Mouse (Mus musculus): Measurements from ENCODE around the gene Fnd3c2. TPM values are rescaled to one million over a fixed set of nuclear protein-coding genes. Genes with fewer than 3 reads are reported as not detected.

The Fnd3c2 gene
- polyA plus RNA-seq (2012), result not detected in 2 replicates

GRCm38 (mm10) chrX:106255276-106255675 lies at the start of gene Fnd3c2:
Gene Fnd3c2 (minus strand): TSS chrX:106255376.

GRCm38 (mm10) chrX:106221058-106221457 lies 34.1 kb downstream of the Fnd3c2 start, which contains the start of gene Taf9b:
Gene Taf9b (minus strand): TSS chrX:106221158.

DNA sequence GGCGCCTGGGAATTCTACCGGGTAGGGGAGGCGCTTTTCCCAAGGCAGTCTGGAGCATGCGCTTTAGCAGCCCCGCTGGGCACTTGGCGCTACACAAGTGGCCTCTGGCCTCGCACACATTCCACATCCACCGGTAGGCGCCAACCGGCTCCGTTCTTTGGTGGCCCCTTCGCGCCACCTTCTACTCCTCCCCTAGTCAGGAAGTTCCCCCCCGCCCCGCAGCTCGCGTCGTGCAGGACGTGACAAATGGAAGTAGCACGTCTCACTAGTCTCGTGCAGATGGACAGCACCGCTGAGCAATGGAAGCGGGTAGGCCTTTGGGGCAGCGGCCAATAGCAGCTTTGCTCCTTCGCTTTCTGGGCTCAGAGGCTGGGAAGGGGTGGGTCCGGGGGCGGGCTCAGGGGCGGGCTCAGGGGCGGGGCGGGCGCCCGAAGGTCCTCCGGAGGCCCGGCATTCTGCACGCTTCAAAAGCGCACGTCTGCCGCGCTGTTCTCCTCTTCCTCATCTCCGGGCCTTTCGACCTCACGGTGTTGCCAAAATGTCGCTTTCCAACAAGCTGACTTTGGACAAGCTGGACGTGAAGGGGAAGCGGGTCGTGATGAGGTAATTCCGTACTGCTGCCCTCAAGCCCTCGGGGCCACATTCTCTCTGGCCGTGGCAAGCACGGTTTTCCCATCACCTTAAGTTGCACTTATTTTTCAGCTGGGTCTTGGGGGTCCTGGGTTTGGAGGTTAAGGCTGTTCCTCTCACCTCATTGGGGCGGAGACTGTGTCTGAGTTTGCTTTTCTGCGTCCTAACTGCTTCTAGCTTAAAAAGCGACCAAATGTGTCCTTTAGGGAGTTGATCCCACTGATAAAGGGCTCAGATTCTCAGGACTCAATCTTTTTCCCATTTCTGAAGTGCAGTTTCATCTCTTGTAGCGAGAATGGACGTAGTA lies 68.2 kb downstream of the Fnd3c2 start, which contains the start of gene Pgk1:
TSS of gene Pgk1 (plus strand) at position 388 of the 937 bp plus-strand sequence.

Other genes starting within 250 kb of the Fnd3c2 start
- 4.3 and 5.3 TPM in 2 replicates for gene Magt1, start 243.5 kb downstream of the Fnd3c2 start, polyA plus RNA-seq (2012)
- 9.2 and 11.0 TPM in 2 replicates for gene Cox7b, start 239.7 kb downstream of the Fnd3c2 start, polyA plus RNA-seq (2012)
- 0.22 and 0.45 TPM in 2 replicates for gene Atp7a, start 228.1 kb downstream of the Fnd3c2 start, polyA plus RNA-seq (2012)
- 0.01 and 0.04 TPM in 2 replicates for gene Tlr13, start 112.2 kb downstream of the Fnd3c2 start, polyA plus RNA-seq (2012)
- gene Pgk1, start 68.3 kb downstream of the Fnd3c2 start, polyA plus RNA-seq (2012), result 17.5 and 21.5 TPM in 2 replicates
- gene Taf9b, start 34.2 kb downstream of the Fnd3c2 start, polyA plus RNA-seq (2012), result 0.24 and 0.26 TPM in 2 replicates
- not detected in 2 replicates for gene Fndc3c1, start 230.0 kb upstream of the Fnd3c2 start, polyA plus RNA-seq (2012)